Mouse (Mus musculus) A20 (cell line): ENCODE measurements around the gene Fbl.
"Not testable (repeated sequence)": the region's sequence is repeated elsewhere in the genome, so short reads cannot be mapped to it uniquely, and the experiment has no call there.

Experiments used
- DNase-seq: peaks from one replicate; pipeline ENCODE4 v3.0.0-alpha.2; 2011; ENCODE audit warnings: low read depth, low spot score

Gene Fbl

DNA sequence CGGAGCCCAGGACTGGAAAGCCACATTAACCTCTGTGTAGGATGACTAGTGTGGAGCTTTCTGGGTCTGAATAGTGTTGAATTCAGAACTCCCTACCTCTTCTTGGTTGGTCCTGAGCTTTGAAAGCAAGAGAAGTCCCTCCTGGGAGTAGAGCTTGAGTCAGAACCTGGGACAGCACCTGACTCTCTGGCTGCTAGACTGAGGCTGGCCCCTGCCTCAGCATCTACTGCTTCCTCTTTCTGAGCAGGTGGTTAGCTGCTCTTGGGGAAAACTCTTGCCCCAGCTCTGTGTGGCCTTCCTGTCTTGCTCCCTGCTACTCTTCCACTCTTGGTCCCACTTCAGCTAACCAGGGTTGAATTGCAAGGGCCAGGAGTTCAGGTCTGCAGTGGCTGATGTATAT, 22.4 kb downstream of the Fbl start:
- peak; percentile 76 for DNase-seq

DNA sequence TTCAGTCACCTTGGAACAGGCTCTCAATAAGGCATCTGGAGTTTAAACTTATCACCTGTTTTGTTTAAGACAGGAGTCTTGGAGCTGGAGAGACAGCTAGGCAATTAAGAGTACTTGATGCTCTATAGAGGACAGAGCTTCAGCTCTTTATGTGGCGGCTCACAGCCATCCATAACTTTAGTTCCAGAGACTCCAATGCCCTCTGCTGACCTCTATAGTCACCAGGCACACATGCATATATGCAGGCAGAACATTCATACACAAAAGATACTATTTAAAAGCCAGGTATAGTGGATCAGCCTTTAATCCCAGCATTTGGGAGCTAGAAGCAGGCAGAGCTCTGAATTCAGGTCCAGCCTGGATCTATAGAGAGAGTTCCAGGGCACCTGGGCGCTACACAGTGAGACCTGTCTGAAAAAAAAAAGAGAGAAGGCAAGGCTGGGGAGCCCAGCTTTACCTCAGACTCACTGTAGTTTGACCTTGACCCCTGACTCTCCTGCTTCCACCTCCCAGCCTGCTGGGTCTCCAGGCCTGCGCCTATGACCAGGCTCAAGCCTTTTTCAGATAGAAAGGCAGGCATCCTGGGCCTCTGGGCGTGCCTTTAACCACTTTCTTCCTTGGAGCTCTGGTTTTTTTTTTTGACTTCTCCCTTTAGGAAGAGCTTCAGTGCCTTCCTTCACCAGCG, 26.0 kb downstream of the Fbl start:
- DNase-seq: no peak

DNA sequence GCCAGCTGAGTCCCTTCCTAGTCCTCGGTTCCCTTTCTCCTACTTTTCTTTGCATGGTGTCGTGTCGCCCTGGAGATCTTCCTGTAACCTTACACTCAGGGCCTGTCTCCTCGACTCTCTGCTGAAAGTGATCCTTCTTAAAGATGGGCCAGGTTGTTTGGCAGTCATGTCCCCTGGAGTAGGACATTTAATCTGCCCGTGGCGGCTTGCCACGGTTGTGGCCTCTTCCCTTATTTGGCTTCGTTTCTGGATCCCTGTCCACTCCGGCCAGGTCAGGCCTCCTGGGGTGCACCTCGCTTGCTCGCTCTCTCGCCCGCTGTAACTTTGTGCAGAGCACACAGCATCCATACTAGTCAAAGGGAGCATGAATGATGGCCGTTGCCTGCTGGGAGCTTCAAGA, 27.0 kb downstream of the Fbl start:
- DNase-seq: no peak

DNA sequence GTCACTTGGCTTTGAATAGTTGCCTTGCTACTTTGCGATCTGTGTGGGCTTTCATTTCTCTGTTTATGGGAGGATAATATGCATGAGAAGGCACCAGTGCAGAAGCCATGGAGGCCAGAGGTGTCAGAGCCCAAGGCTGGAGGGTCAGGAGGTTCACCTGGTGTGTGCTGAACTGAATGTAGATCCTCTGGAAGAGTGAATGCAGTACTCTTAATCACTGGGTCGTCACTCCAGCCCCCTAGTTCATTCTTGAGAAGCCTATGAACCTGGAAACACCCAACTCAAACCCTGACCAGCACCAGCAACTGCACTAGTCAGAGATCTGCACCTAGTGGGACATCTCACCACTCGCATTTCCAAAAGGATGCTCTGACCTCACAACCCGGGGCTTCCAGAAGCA, 29.5 kb downstream of the Fbl start:
- no peak for DNase-seq

DNA sequence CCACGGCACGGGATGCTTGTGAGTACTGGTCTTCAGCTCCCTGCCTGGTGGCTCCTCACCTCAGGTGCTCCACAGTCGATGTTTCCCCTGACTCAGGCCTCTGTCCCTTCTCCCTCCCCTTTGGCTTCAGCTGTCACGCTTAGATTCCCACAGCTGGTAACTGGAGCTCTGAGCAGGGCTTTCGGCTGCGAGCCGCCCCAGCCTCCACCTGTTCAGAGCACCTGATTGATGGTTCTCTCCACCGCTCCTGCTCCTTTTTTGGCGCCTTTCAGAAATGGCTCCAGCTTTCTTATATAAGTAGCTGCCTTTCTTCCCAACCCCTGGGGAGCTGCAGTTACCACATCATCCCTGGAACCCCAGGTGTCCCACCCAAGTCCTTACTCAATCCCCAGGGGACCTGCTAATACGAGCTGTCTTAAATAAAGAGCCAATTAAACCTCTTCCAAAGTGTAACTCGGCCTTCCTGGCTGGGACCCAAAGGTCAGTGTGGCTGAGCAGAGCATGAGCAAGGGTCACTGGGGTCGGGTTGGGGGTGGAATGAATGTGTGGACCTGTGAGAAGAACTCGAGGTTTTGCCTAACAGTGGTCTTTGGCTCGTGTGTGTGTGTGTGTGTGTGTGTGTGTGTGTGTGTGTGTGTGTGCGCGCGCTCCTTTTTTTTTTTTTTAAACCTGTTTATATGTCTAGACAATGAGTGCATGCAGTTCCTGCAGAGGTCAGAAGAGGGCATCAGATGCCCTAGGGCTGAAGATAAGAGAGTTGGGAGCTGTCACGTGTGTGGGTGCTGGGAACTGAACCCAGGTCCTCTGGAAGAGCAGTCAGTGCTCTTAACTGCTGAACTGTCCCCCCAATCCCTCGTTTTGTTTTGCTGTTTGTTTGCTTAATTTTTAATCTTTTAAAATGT, 33.9 kb downstream of the Fbl start:
- peak; percentile 63 for DNase-seq

DNA sequence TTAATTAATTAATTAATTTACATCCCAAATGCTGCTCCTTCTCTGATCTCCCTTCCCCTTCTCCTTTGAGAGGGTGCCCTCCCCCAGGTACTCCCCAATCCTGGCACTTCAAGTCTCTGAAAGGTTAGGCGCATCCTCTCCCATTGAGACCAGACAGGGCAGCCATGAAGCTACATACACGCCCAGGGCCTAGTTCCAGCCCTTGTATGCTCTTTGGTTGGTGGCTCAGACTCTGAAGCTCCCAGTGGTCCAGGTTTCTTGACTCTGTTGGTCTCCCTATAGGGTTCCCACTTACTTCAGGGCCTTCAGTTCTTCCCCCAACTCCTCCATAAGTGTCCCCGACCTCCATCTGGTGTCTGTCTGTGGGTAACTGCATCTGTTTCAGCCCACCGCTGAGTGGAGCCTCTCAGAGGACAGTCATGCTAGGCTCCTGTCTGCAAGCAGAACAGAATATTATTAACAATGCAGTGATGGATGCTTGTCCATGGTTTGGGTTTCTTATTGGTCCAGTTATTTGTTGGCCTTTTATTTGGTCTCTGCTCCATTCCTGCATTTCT, 36.6 kb downstream of the Fbl start:
- DNase-seq: no peak

DNA sequence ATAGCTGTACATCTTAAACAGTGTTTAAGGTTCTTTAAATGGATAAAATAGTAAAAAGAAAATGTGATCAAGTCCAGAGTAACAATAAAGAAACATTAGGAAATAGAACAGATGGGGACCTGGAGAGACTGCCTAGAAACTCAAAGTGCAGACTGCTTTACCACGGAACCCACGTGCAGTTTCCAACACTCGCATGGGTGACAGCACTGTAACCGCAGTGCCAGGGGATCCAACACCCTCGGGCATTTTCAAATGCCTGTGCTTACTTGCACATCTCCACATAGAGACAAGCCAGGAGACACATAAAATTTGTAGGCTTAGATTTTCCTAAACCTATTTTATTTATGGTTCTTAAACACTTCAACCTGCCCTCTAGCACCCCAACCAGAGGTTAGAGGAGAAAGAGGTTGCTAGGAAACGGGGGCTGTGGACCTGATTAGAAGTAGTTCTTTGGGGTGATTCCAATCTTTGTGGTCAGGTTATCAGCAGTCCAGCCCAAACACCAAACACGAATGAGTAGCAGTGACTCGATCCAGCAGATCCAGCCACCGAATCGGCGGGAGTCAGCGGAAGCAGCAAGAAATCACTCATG, 39.0 kb downstream of the Fbl start:
- DNase-seq: no peak

DNA sequence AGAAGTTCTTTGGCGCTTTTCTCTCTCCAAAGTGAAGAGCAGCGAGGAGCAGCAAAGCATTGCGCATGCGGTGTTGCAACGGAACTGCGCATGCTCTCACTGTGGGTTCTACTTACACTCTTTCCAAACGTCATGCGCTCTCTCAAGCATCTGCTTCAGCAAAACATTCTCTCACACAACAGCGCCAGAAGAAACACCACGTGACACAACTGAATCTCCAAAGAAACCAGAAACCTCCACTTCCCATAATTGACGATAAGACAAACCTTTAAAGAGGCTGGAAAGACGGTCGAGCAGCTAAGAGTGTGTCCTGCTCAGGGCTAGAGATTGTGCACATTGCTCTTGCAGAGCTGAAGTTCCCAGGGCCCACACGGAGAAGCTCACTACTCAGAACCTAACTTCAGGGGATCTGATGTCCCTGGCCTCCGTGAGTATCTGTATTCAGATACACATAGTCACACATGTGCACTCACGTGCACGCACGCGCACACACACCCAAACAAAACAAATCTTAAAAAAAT, 39.5 kb downstream of the Fbl start:
- DNase-seq: peak; percentile 87

DNA sequence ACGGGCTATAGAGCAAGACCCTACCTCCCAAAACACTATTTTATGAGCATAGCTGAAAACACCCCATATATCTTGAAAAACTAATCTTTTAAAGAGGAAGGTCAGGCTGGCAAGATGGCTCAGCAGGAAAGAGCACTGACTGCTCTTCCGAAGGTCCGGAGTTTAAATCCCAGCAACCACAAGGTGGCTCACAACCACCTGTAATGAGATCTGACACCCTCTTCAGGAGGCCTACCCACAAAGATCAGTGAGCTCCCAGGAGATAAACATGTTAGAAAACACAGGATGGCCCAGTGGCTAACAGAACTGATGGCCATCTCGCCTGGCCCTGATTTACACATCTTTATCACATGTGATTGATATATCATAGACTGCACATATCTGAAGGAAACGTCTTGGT, 41.2 kb downstream of the Fbl start:
- no peak for DNase-seq

DNA sequence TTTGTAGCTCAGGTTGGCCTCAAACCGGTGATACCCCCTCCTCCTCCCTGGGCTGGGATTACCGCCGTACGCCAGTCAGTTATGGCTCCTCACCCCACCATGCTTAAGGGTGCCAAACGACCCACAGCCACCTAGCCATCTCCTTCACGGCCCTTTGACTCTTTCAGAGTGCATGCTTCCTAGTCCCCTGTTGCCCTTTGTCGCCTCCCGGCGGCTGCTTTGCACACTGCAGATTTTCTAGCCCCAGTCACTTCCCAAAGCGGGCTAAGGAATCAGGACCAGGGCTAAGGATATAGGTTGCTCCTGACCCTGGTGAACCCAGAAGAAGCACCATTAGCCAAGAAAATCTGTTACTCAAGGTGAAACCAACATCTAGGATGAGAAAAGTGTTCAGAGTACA, 44.6 kb downstream of the Fbl start:
- DNase-seq: peak; percentile 59

DNA sequence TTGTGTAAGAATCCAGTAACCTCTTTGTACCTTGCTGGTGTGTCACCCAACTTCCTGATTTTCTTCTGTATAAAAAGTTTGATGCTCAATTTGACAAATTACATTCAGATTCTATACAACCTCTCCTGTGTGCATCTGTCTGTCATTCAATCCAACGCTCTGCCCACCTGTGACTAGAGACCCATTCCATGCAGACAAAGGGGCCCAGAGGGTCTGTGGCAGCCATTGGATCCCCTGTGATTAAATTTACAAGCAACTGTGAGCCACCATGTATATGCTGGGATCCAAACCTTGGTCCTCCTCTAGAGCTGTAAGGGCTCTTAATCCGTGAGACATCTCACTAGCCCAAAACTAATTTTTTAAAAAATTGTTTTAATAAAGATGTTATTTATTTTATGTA, 46.4 kb downstream of the Fbl start:
- not testable (repeated sequence) for DNase-seq

DNA sequence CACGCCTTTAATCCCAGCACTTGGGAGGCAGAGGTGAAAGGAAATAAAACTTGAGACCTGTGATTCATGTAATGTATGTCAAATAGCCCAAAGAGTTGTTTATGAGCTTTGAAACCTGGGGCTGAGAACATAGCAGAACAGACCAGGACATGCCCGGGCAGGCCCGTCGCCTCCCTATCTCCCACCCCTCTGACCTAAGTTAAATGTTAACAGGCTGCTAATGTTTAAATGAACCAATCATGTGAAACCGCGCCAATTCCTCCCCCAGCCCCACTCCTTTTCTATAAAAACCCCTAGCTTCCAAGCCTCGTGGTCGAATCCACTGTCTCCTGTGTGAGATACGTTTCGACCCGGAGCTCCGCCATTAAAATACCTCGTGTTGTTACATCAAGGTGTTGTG, 48.3 kb downstream of the Fbl start:
- DNase-seq: not testable (repeated sequence)

DNA sequence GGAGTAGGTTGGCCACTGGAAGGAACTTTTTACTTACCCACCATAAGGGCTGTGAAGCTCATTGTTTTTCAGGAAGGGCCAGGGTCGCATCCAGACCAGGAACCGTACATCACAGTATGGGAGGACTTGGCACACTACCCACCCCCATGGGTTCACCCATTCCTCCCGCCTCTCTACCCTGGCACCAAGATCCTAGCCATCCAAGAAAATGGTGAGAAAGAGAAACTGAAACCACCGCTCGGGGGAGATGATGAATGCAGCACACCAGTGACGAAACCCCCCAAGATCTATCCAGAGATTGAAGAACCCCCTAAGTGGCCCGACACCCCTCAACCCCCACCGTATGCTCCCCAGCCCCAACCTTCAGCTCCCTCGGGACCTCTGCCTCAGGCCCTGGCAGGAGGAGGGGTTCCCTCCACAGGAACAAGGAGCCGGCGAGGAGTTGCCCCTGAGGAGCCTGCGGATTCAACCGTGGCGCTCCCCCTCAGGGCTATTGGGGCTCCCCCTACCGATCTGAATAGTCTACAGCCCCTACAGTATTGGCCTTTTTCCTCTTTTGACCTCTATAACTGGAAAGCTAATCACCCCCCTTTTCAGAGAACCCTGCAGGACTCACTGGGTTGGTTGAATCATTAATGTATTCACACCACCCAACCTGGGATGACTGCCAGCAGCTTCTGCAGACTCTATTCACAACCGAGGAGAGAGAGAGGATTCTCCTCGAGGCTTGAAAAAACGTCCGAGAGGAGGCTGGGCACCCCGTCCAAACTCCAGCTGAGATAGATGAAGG, 49.6 kb downstream of the Fbl start:
- not testable (repeated sequence) for DNase-seq

DNA sequence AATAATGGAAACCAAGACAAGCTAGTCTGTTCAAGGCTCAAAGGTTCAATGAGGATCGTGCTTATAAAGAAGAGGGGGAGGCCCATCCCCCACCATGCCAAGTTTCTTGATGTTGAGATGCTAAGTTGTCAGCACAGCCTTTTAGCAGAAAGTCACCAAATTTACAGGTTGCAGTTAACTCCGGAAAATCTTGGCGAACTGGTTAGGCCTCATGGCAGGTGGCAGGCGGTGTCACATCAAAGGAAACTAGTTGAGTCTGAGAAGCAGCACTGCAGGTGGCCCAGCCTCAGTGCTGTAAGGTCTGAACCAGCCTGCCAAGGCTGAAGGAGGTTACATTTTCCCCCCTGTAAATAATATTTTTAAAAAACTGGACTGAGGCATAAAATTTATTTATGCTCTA, 57.3 kb downstream of the Fbl start:
- not testable (repeated sequence) for DNase-seq

DNA sequence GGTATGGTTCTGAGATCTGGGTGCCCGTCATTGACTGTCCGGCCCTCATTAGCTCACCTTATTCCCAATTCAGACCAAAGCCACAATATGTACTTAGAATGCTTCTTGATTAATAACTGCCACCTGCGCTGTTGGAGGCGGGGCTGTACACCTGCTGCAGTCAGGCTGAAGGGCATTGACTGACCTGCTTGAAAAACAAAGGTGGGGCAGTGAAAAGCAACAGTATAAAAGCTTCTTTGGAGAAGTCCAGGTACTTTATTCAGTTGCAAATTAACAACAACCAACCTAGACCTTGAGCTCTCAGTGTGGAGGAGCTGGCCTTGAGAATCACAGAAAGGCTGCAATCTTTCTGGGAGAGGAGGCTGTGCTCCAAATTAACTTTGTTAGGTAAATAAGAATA, 57.9 kb downstream of the Fbl start:
- DNase-seq: not testable (repeated sequence)
